In genomic region chr14:68735756-68736155, GRCm38 (mm10) we compare ENCODE assay signal across 7 mouse cellular contexts.
DNase-seq lines count a peak whose midpoint lies in the region; ATAC-seq and TF ChIP-seq lines count a peak whose summit lies in the region.
"Not testable (repeated sequence)": the region's sequence is repeated elsewhere in the genome, so short reads cannot be mapped to it uniquely, and the experiment has no call there.

No protein-coding gene starts in this region.

- 55% methylated on average over 2 of the region's 2 CpGs for WGBS in intestine, embryonic 14.5 days

- H3K36me3 ChIP-seq in intestine, embryonic 14.5 days (ENCODE audit: control insufficient read depth, insufficient read depth, low read length): not testable (repeated sequence)

- intact Hi-C loops in left cerebral cortex, adult 2 months (cut with DNase I): loop anchor here (1.0 kb wide), 3 partner anchors 230 to 501 kb away; no protein-coding TSS in a partner anchor

- not testable (repeated sequence) for ATAC-seq in intestine, embryonic 14.5 days (replicated peaks; ENCODE audit: low FRiP score, low TSS enrichment, low read depth)
- 0 out of 2 replicates have a peak, but pooled peaks have one; percentile 50 for ATAC-seq in megakaryocyte progenitor cell, adult 5-6 weeks (replicated peaks; ENCODE audit: poor library complexity)

- H3K9me3 ChIP-seq in intestine, embryonic 14.5 days (ENCODE audit: control insufficient read depth, low read length): not testable (repeated sequence)

- DNase-seq in adrenal gland, adult 18-20 months (ENCODE audit: low spot score in 2 of 2): peak; percentile 46 to 64
- peak; percentile 71 to 83 for DNase-seq in cerebellum, postnatal 36 days
- DNase-seq in frontal cortex, postnatal 36 days (ENCODE audit: low spot score in 2 of 2): peak; percentile 78 to 86
- peak; percentile 85 for DNase-seq in intestine, embryonic 14.5 days (ENCODE audit: low spot score)
- DNase-seq in left cerebral cortex, adult 2 months (ENCODE audit: extremely low spot score in 1 of 2, low spot score in 2 of 2): peak; percentile 73 to 78
- DNase-seq in skeletal muscle tissue, adult 2 months (ENCODE audit: low read depth, low spot score): peak; percentile 21

- not testable (repeated sequence) for H3K9ac ChIP-seq in intestine, embryonic 14.5 days (ENCODE audit: low read length)

- H3K4me1 ChIP-seq in intestine, embryonic 14.5 days (replicated peaks; ENCODE audit: control insufficient read depth, insufficient read depth, low read length): not testable (repeated sequence)

- not testable (repeated sequence) for H3K4me3 ChIP-seq in intestine, embryonic 14.5 days (ENCODE audit: low read depth, low read length); left cerebral cortex, adult 2 months

- TF ChIP-seq CTCF in left cerebral cortex, adult 2 months (IDR thresholded peaks at IDR 0.05): peak; percentile 76

- not testable (repeated sequence) for H3K27ac ChIP-seq in intestine, embryonic 14.5 days (ENCODE audit: low read depth); left cerebral cortex, adult 2 months

- H3K27me3 ChIP-seq in intestine, embryonic 14.5 days (replicated peaks; ENCODE audit: control insufficient read depth, insufficient read depth, low read length): not testable (repeated sequence)

- not testable (repeated sequence) for H3K4me2 ChIP-seq in intestine, embryonic 14.5 days (ENCODE audit: low read length)

Comparison
In these comparisons a context has a peak if more than half of its experiments do, and no peak if none do; other contexts are left out.
1. DNase-seq: peak in every context shown above with its lines; median percentile 85 in intestine, embryonic 14.5 days; 82 in frontal cortex, postnatal 36 days; 77 in cerebellum, postnatal 36 days; 76 in left cerebral cortex, adult 2 months; 55 in adrenal gland, adult 18-20 months; 21 in skeletal muscle tissue, adult 2 months.